Mouse (Mus musculus): ENCODE results near the gene Sec24d. TPM values are rescaled to one million over a fixed set of nuclear protein-coding genes. Genes with fewer than 3 reads are reported as not detected.
A peak's percentile ranks its signal among the peaks of the same experiment; 100 is the strongest.

Gene Sec24d
- polyA plus RNA-seq, 1 experiment from 2014 or later, result 51.4 TPM

DNA sequence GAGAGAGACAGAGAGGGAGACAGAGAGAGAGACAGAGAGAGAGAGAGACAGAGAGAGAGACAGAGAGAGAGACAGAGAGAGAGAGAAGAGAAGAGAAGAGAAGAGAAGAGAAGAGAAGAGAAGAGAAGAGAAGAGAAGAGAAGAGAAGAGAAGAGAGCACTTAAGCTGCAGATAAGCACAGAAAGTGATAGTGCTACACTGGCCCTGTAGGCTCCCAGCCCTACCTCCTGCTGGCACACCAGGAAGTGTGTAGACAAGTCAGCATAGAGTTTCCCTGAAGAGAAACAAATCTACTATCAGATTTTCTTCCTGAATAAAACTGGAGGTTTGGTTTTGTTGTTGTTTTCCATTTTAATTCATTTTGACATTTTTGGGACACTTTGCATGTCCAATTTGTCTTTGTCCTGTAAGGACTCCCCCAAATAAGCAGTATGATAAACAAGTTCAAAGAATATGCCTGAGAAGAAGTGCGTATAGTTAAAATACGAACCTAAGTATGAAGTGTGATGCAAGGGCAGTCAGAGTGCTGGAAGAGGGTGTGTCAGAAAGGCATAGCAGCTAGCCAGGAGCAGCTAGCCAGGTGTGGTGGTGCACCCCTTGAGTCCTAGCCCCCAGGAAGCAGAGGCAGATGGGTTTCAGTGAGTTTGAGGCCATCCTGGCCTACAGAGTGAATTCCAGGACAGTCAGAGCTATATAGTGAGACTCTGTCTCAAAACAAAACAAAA lies 65.2 kb downstream of the Sec24d start:
- TF ChIP-seq CTCF (IDR thresholded peaks at IDR 0.05; ENCODE audit: low read depth), result no peak
- Histone ChIP-seq H3K4me3 (replicated peaks; ENCODE audit: low read depth, low read length) (no peak overlapping the region), H3K36me3 (ENCODE audit: insufficient read depth, low read length) (no peaks in the 10 kb centered on the region), H3K27me3 (ENCODE audit: insufficient read depth, low read length) (no peaks in the 10 kb centered on the region), H3K9ac (ENCODE audit: low read depth, low read length) (no peak overlapping the region), H3K27ac (peak overlapping the region; percentile 36; the same call in 1 of the 2 replicates), H3K4me2 (ENCODE audit: low read length) (no peak overlapping the region), H3K4me1 (replicated peaks; ENCODE audit: insufficient read depth, low read length) (0 out of 2 replicates have a peak, but pooled peaks cover 3% of the 10 kb centered on the region), H3K9me3 (replicated peaks; ENCODE audit: low read length) (no peaks in the 10 kb centered on the region)
- no peak for ATAC-seq (replicated peaks; ENCODE audit: low FRiP score, low read depth)
- WGBS, result 71% methylated on average over 2 of the region's 2 CpGs
- no peak for DNase-seq (ENCODE audit: low spot score)

DNA sequence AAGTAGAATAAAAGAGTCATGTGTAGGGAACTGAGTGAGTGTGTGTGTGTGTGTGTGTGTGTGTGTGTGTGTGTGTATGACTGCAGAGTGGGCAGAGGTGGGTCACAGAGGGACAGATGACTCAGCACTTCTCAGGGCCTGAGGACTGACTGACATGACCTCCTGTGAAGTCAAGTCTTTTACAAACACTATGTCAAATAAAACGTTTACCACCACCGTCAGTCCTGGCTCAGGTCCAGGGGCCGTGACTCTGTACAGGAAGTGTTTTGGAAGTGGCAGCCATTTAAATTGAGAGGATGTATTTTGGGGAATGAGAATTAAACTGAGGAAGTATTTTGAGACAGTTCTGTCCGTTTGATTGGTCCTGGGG lies 65.8 kb downstream of the Sec24d start:
- DNase-seq (ENCODE audit: low spot score) (peak; percentile 41), ATAC-seq (replicated peaks; ENCODE audit: low FRiP score, low read depth) (no peak; the same call in 1 of the 2 replicates)
- H3K4me2 ChIP-seq (ENCODE audit: low read length), result no peak overlapping the region

DNA sequence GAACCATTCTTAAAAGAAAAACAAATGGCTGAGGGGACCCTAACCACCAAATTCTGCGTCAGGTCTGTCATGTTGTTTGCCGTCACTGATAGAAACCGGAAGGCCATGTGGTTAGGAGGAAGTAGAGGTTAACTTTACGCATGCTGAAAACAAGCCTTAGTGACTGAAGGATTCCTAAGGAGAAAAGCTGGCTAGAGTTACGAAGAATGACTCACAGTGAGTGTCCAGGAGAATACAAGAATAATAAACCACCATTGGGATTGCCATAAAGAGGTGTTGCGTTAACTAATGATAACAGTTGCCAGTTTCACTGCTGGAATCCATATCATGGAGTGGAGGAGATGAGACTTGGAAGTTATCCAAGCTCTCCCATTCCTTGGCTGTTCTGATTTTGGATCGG lies 67.7 kb downstream of the Sec24d start:
- no peaks in the 10 kb centered on the region for H3K9me3 ChIP-seq (replicated peaks; ENCODE audit: low read length)
- H3K27ac ChIP-seq, result peak overlapping the region; percentile 54; the same call in 1 of the 2 replicates
- H3K4me2 ChIP-seq (ENCODE audit: low read length), result no peak overlapping the region
- WGBS, result 49% methylated on average over 7 of the region's 7 CpGs
- no peak for TF ChIP-seq CTCF (IDR thresholded peaks at IDR 0.05; ENCODE audit: low read depth)
- 0 out of 2 replicates have a peak, but pooled peaks cover 3% of the 10 kb centered on the region for H3K4me1 ChIP-seq (replicated peaks; ENCODE audit: insufficient read depth, low read length)
- H3K27me3 ChIP-seq (ENCODE audit: insufficient read depth, low read length), result no peaks in the 10 kb centered on the region
- DNase-seq (ENCODE audit: low spot score) (peak; percentile 56), ATAC-seq (replicated peaks; ENCODE audit: low FRiP score, low read depth) (no peak)
- H3K36me3 ChIP-seq (ENCODE audit: insufficient read depth, low read length), result no peaks in the 10 kb centered on the region
- no peak overlapping the region for H3K9ac ChIP-seq (ENCODE audit: low read depth, low read length)
- no peak overlapping the region for H3K4me3 ChIP-seq (replicated peaks; ENCODE audit: low read depth, low read length)

More for the DNA sequence above, 65.8 kb downstream of the Sec24d start:
- no peak for TF ChIP-seq CTCF (IDR thresholded peaks at IDR 0.05; ENCODE audit: low read depth)
- H3K27ac ChIP-seq, result peak overlapping the region; percentile 36; the same call in 1 of the 2 replicates
- H3K36me3 ChIP-seq (ENCODE audit: insufficient read depth, low read length), result no peaks in the 10 kb centered on the region
- H3K9ac ChIP-seq (ENCODE audit: low read depth, low read length), result no peak overlapping the region
- H3K9me3 ChIP-seq (replicated peaks; ENCODE audit: low read length), result no peaks in the 10 kb centered on the region
- WGBS, result 23% methylated on average over 4 of the region's 4 CpGs
- H3K4me1 ChIP-seq (replicated peaks; ENCODE audit: insufficient read depth, low read length), result 0 out of 2 replicates have a peak, but pooled peaks cover 3% of the 10 kb centered on the region
- H3K4me3 ChIP-seq (replicated peaks; ENCODE audit: low read depth, low read length), result no peak overlapping the region
- no peaks in the 10 kb centered on the region for H3K27me3 ChIP-seq (ENCODE audit: insufficient read depth, low read length)

- 0 out of 2 replicates have a peak, but pooled peaks cover 3% of the 10 kb centered on the region for H3K4me1 ChIP-seq (replicated peaks; ENCODE audit: insufficient read depth, low read length)
- WGBS, result 41% methylated on average over 3 of the region's 3 CpGs
These were observed 68.2 kb downstream of the Sec24d start for GRCm38 (mm10) chr3:123335480-123335879.

GRCm38 (mm10) chr3:123336455-123336854 lies 69.2 kb downstream of the Sec24d start:
- WGBS, result 25% methylated on average over 7 of the region's 7 CpGs
- TF ChIP-seq CTCF (IDR thresholded peaks at IDR 0.05; ENCODE audit: low read depth), result no peak
- DNase-seq (ENCODE audit: low spot score), result peak; percentile 76
- H3K4me3 ChIP-seq (replicated peaks; ENCODE audit: low read depth, low read length), result no peak overlapping the region
- ATAC-seq (replicated peaks; ENCODE audit: low FRiP score, low read depth), result no peak
- H3K36me3 ChIP-seq (ENCODE audit: insufficient read depth, low read length), result 0 out of 2 replicates have a peak, but pooled peaks cover 5% of the 10 kb centered on the region
- no peak overlapping the region for H3K4me2 ChIP-seq (ENCODE audit: low read length)
- no peaks in the 10 kb centered on the region for H3K9me3 ChIP-seq (replicated peaks; ENCODE audit: low read length)
- H3K27ac ChIP-seq, result 0 out of 2 replicates have a peak overlapping the region, but pooled peaks have one; percentile 19
- no peaks in the 10 kb centered on the region for H3K27me3 ChIP-seq (ENCODE audit: insufficient read depth, low read length)
- 0 out of 2 replicates have a peak, but pooled peaks cover 3% of the 10 kb centered on the region for H3K4me1 ChIP-seq (replicated peaks; ENCODE audit: insufficient read depth, low read length)
- H3K9ac ChIP-seq (ENCODE audit: low read depth, low read length), result no peak overlapping the region

More at GRCm38 (mm10) chr3:123335480-123335879, 68.2 kb downstream of the Sec24d start:
- no peak overlapping the region for H3K4me2 ChIP-seq (ENCODE audit: low read length)
- H3K27me3 ChIP-seq (ENCODE audit: insufficient read depth, low read length), result no peaks in the 10 kb centered on the region
- no peak overlapping the region for H3K9ac ChIP-seq (ENCODE audit: low read depth, low read length)
- DNase-seq (ENCODE audit: low spot score), result peak; percentile 88
- 0 out of 2 replicates have a peak, but pooled peaks cover 5% of the 10 kb centered on the region for H3K36me3 ChIP-seq (ENCODE audit: insufficient read depth, low read length)
- peak; percentile 31; the same call in 1 of the 2 replicates for ATAC-seq (replicated peaks; ENCODE audit: low FRiP score, low read depth)
- H3K27ac ChIP-seq, result no peak overlapping the region
- no peak overlapping the region for H3K4me3 ChIP-seq (replicated peaks; ENCODE audit: low read depth, low read length)
- H3K9me3 ChIP-seq (replicated peaks; ENCODE audit: low read length), result no peaks in the 10 kb centered on the region
- TF ChIP-seq CTCF (IDR thresholded peaks at IDR 0.05; ENCODE audit: low read depth), result no peak

- Histone ChIP-seq H3K27ac (no peak overlapping the region), H3K9ac (ENCODE audit: low read depth, low read length) (no peak overlapping the region), H3K4me1 (replicated peaks; ENCODE audit: insufficient read depth, low read length) (0 out of 2 replicates have a peak, but pooled peaks cover 3% of the 10 kb centered on the region), H3K9me3 (replicated peaks; ENCODE audit: low read length) (no peaks in the 10 kb centered on the region), H3K27me3 (ENCODE audit: insufficient read depth, low read length) (no peaks in the 10 kb centered on the region), H3K4me2 (ENCODE audit: low read length) (no peak overlapping the region), H3K4me3 (replicated peaks; ENCODE audit: low read depth, low read length) (no peak overlapping the region), H3K36me3 (ENCODE audit: insufficient read depth, low read length) (0 out of 2 replicates have a peak, but pooled peaks cover 5% of the 10 kb centered on the region)
- no peak for TF ChIP-seq CTCF (IDR thresholded peaks at IDR 0.05; ENCODE audit: low read depth)
- WGBS, result 63% methylated on average over 5 of the region's 5 CpGs
- ATAC-seq (replicated peaks; ENCODE audit: low FRiP score, low read depth) (no peak), DNase-seq (ENCODE audit: low spot score) (no peak)
These were observed 69.7 kb downstream of the Sec24d start for GRCm38 (mm10) chr3:123336951-123337350.

All from kidney, postnatal 0 days (tissue).